Mouse (Mus musculus) heart, embryonic 11.5 days (tissue): Measurements from ENCODE around the gene Acp2. TPM values are rescaled to one million over a fixed set of nuclear protein-coding genes. Genes with fewer than 3 reads are reported as not detected.

Experiments
- ATAC-seq: fragments of 200-750 bp; cut with Nextera tagmentation; replicated peaks from 2 replicates; pipeline ENCODE4 v1.8.0; 2017; ENCODE audit warnings: moderate library complexity; ENCODE audit not compliant: insufficient number of reproducible peaks, low FRiP score, low TSS enrichment
- H3K27ac ChIP-seq: fragments of 300-500 bp; sonication (generic); 2 replicates; pipeline ENCODE4 v1.5.1; 2014; ENCODE audit warnings: mild to moderate bottlenecking, low read depth, low read length
- H3K27me3 ChIP-seq: fragments of 300-500 bp; sonication (generic); 2 replicates; pipeline ENCODE4 v1.6.1; 2014; ENCODE audit warnings: mild to moderate bottlenecking, low read length, mixed read lengths; ENCODE audit not compliant: control insufficient read depth, insufficient read depth
- H3K36me3 ChIP-seq: fragments of 300-500 bp; sonication (generic); 2 replicates; pipeline ENCODE4 v1.6.1; 2014; ENCODE audit warnings: mild to moderate bottlenecking, low read length, moderate library complexity, mixed read lengths; ENCODE audit not compliant: control insufficient read depth, insufficient read depth
- H3K4me1 ChIP-seq: fragments of 300-500 bp; sonication (generic); 2 replicates; pipeline ENCODE4 v1.6.1; 2014; ENCODE audit warnings: low read length; ENCODE audit not compliant: control insufficient read depth, insufficient read depth
- H3K4me2 ChIP-seq: fragments of 300-500 bp; sonication (generic); 2 replicates; pipeline ENCODE4 v1.6.1; 2014; ENCODE audit warnings: mild to moderate bottlenecking, moderate library complexity
- H3K4me3 ChIP-seq: fragments of 300-500 bp; sonication (generic); 2 replicates; pipeline ENCODE4 v1.5.1; 2014; ENCODE audit warnings: low read depth, low read length
- H3K9ac ChIP-seq: fragments of 300-500 bp; sonication (generic); 2 replicates; pipeline ENCODE4 v1.6.1; 2014; ENCODE audit warnings: mild to moderate bottlenecking, low read depth, low read length, moderate library complexity
- H3K9me3 ChIP-seq: fragments of 300-500 bp; sonication (generic); replicated peaks from 2 replicates; pipeline ENCODE4 v1.6.1; 2016; ENCODE audit warnings: low read length; ENCODE audit not compliant: control insufficient read depth
- WGBS: fragments of 180-500 bp; shearing (Covaris S2); extraction: QIAGEN DNeasy Blood & Tissue Kit; methylation state at CpG from one replicate; pipeline ENCODE4 v1.1.7; 2014; ENCODE audit not compliant: insufficient replicate concordance; 5-methylcytosine and 5-hydroxymethylcytosine counted together
- polyA plus RNA-seq: library from polyadenylated mRNA; unstranded; fragments of >200 nt; fragmentation: Nextera tagmentation; extraction: Ambion mirVana; gene quantifications from 2 replicates; pipeline ENCODE4 v1.2.1, GENCODE M21; 2014

The Acp2 gene
- polyA plus RNA-seq, 1 experiment from 2014 or later = 19.0 TPM

DNA sequence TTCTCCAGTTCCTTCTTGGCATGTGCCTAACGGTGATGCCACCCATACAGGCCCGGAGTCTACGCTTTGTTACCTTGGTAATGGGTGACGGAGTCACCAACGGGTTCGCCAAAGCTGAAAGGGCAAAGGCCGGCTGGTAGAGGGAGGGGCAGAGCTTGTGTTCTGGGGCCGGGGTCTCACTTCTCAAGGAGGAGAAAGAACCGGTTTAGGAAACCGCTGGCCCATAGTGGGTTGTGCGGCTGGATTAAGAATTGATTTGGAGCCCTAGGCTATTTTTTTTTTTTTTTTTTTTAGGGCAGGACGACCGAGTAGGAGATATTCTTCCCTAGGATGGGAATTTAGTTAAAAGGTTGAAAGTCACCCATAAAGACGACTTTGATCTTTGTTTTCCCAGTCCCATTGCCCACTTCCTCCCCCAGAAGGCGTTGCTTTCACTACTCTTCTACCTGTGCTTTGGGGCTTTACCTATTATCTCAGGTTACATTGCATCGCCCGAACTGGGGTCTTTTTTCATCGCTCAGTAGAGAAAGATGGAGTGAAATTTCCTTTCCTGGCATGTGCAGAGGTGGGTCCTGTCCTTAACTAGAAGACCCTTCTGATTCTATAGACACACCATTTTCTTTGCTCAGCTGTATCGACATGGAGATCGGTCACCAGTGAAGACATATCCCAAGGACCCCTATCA lies 429 bp downstream of the Acp2 start:
- Histone ChIP-seq H3K27ac (peak overlapping the region; percentile 96), H3K9ac (peak overlapping the region; percentile 90), H3K36me3 (peaks cover 15% of the 10 kb centered on the region), H3K4me1 (peaks cover 4% of the 10 kb centered on the region), H3K27me3 (no peaks in the 10 kb centered on the region), H3K9me3 (no peaks in the 10 kb centered on the region), H3K4me2 (peak overlapping the region; percentile 72), H3K4me3 (peak overlapping the region; percentile 57)
- WGBS = 12% methylated on average over 20 of the region's 20 CpGs
- no peak for ATAC-seq

DNA sequence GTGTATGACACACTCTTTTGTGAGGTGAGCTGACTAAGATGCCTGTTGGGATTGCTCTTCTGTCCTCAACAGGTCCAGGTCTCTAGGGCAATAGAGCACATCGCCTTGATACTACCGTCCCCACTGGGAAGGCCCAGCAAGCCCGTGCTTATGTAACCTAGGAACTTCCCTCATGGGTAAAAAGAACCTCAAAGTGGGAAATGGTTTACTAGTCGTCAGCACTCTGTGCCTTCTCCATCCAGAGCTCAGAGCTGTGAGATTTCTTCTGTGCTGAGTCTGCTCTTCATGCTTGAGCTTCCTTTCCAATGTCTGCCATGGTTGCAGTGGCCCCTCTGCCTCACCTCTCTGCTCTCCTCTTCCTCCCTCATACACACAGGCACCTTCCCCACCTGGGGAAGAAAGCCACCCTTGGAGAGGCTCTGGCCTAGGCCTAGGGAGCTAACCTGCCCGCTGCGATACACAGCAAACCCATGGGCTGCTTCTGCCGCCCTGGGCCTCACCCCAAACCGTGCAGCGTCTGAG lies 3.6 kb downstream of the Acp2 start:
- no peak for ATAC-seq
- Histone ChIP-seq H3K27me3 (no peaks in the 10 kb centered on the region), H3K4me3 (no peak overlapping the region), H3K4me2 (no peak overlapping the region), H3K27ac (no peak overlapping the region), H3K9ac (no peak overlapping the region), H3K9me3 (no peaks in the 10 kb centered on the region), H3K36me3 (peaks cover 36% of the 10 kb centered on the region), H3K4me1 (peaks cover 4% of the 10 kb centered on the region)
- 90% methylated on average over 9 of the region's 9 CpGs for WGBS

DNA sequence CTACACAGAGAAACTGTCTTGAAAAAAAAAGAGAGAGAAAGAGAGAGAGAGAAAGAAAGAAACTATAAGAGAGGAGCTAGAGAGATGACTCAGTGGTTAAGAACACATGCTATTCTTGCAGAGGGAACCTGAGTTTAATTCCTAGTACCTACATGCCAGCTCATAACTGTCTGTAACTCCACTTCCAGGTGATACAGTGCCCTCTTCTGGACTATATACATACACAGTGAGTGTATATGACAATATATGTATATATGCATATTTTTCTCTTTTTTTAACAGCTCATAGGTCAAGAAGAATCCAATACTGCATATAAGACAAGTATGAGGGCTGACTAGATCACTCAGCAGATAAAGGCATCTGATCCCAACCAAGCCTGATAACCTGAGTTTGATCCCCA lies 10.6 kb downstream of the Acp2 start:
- no peaks in the 10 kb centered on the region for H3K4me1 ChIP-seq
- no peak for ATAC-seq
- no peak overlapping the region for H3K4me2 ChIP-seq
- no peaks in the 10 kb centered on the region for H3K27me3 ChIP-seq
- no peak overlapping the region for H3K4me3 ChIP-seq
- H3K36me3 ChIP-seq = peaks cover 28% of the 10 kb centered on the region
- no peaks in the 10 kb centered on the region for H3K9me3 ChIP-seq
- no peak overlapping the region for H3K9ac ChIP-seq
- H3K27ac ChIP-seq = no peak overlapping the region

DNA sequence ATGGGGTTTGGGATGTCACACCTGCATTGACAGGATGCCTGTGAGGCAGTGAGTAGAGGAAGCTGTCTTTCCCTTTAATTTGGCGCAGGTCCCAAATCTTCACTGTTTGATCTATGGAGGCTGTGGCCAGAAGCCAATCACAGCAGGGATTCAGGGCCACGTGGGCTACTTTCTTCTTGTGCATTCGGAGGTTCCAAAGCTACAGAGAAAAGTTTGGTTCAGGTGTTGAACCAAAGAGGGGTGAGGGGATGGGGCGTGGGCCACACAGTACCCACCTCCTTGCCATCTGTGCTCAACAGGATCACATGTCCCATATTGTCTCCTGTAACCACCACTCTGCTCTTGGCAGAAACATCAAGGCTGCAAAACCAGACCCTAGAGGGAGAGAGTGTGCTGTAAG lies 14.3 kb downstream of the Acp2 start:
- no peaks in the 10 kb centered on the region for H3K4me1 ChIP-seq
- no peak overlapping the region for H3K9ac ChIP-seq
- no peak for ATAC-seq
- H3K27ac ChIP-seq = no peak overlapping the region
- H3K9me3 ChIP-seq = no peaks in the 10 kb centered on the region
- H3K36me3 ChIP-seq = peaks cover 3% of the 10 kb centered on the region
- H3K4me2 ChIP-seq = no peak overlapping the region
- no peaks in the 10 kb centered on the region for H3K27me3 ChIP-seq
- H3K4me3 ChIP-seq = no peak overlapping the region
- 67% methylated on average over 4 of the region's 4 CpGs for WGBS

DNA sequence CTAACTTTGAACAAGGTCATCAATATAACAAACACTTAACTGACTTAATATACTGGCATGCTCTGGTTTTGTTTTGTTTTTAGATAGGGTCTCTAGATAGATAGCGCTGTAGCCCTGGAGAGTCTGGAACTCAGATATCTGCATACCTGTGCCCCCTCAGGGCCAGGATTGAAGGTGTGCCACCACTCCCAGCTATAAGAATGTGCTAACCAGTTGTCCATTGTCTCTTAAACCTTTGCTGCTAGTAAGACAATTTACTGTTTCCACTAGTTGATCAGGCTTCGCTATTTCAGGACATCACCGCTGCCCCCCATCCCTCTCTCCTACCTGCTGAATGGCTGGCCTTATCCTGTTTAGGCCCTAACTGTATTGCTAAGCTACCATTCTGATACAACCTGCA lies 17.8 kb downstream of the Acp2 start:
- no peak overlapping the region for H3K9ac ChIP-seq
- 94% methylated on average over 3 of the region's 3 CpGs for WGBS

DNA sequence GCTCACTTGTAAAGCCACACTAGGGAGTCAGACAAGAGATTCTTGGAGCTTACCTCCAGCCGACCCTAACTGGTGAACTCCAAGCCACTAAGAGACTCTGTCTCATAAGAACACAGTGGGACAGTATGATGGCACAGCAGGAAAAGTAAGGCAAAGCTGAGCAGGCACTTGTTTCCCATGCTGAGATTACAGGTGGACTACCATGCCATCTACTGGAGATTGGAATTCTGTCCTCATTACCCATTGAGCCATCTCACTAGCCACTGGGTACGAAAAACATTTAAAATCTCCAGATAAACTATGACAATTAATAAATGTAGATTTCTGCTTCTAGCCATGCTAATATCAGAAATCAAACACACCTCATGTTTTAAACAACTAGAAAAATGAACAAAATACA lies 20.9 kb downstream of the Acp2 start:
- H3K27me3 ChIP-seq = no peaks in the 10 kb centered on the region
- 82% methylated on average over 2 of the region's 2 CpGs for WGBS
- no peaks in the 10 kb centered on the region for H3K4me1 ChIP-seq
- ATAC-seq = no peak
- H3K9me3 ChIP-seq = no peaks in the 10 kb centered on the region
- no peak overlapping the region for H3K27ac ChIP-seq
- H3K9ac ChIP-seq = no peak overlapping the region
- no peak overlapping the region for H3K4me2 ChIP-seq
- no peak overlapping the region for H3K4me3 ChIP-seq
- no peaks in the 10 kb centered on the region for H3K36me3 ChIP-seq

More for the DNA sequence above, 17.8 kb downstream of the Acp2 start:
- Histone ChIP-seq H3K9me3 (no peaks in the 10 kb centered on the region), H3K4me2 (no peak overlapping the region), H3K27me3 (no peaks in the 10 kb centered on the region), H3K4me3 (no peak overlapping the region), H3K27ac (no peak overlapping the region), H3K4me1 (no peaks in the 10 kb centered on the region), H3K36me3 (no peaks in the 10 kb centered on the region)
- no peak for ATAC-seq

DNA sequence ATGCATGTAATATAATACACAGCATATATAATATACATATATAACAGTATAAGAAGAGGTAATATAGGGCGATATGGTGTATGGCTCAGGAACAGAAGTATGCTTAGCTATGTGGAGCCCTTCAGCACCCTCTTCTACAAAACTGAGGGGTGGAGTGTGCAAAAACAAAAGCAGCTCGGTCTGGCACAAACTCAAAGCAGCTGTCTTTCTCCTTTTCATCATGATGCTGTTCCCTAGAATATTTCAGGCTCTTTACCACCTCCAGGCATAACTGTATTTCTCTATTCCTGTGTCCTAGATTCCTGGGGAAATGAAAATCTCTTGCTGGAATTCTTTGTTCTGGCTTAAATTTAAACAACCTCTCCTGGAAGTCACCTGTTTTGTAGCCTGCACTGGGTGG lies 27.1 kb downstream of the Acp2 start:
- Histone ChIP-seq H3K27ac (no peak overlapping the region), H3K9ac (no peak overlapping the region), H3K36me3 (no peaks in the 10 kb centered on the region), H3K4me2 (no peak overlapping the region), H3K4me1 (no peaks in the 10 kb centered on the region), H3K9me3 (no peaks in the 10 kb centered on the region), H3K27me3 (no peaks in the 10 kb centered on the region), H3K4me3 (no peak overlapping the region)
- 73% methylated on average over 2 of the region's 2 CpGs for WGBS
- ATAC-seq = no peak

DNA sequence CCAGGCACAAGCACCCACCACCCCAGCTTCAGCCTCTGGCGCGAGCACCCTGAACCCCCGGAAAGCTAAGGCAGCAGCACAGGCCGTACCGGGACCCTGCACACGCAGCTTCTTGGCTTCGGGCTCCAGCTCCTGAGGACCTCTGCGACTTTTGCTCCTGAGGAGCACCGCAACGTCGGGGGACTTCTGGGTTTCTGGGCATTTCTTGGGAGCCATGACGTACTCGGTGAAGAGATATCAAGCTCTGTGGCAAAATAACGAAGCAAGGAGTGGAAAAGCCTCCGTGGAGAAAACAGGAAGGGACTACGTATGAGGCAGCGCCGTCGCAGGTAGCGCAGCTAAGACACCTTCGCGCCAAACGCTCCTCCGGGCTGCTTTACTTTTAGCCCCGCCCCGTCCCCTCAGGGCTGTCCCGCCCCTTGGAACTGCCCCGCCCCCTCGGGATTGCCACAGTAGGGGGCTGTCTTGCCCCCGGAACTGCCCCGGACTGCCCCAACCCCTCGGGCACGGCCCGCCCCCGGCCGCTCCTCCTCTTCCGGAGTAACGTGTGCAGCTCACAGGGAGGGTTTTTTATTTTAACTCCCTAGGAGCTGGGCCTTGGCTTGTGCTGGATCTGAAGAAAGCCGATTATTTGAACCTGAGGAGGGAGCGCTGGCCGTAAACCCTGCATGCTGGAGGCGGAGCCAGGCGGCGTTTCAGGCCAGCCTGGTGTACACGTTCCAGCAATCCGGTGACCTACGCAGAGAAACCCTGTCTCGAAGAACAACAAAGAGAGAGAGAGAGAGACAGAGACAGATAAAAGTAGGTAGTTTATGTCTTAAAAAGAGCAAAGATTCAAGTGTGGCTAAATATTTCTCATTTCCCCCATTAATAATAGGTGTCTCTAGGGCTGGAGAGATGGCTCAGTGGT lies 34.2 kb downstream of the Acp2 start, which contains the start of gene Ddb2:
Ddb2 (minus strand) TSS at position 382 of the 910 bp plus-strand sequence.
- peak within 1 kb of the TSS; percentile 68 for H3K4me3 ChIP-seq
- under 1% methylated on average over 48 of the region's 48 CpGs for WGBS
- H3K9me3 ChIP-seq = no peaks in the 10 kb centered on the region
- H3K9ac ChIP-seq = peak within 1 kb of the TSS; percentile 82
- H3K4me2 ChIP-seq = peak within 1 kb of the TSS; percentile 95
- no peaks in the 10 kb centered on the region for H3K36me3 ChIP-seq
- peak within 1 kb of the TSS; percentile 94 for H3K27ac ChIP-seq
- no peaks in the 10 kb centered on the region for H3K27me3 ChIP-seq
- H3K4me1 ChIP-seq = peaks cover 3% of the 10 kb centered on the region
- ATAC-seq = peak; percentile 99
